Mouse (Mus musculus) CH12.LX (cell line): ENCODE data around the gene Hkdc1.

Experiments
- CHD2 ChIP-seq: IDR thresholded peaks from 2 replicates; pipeline ENCODE4 v1.6.1; 2011; ENCODE audit warnings: low read length, improper control_type of control experiment
- CTCF ChIP-seq, 2 experiments: IDR thresholded peaks in 1 of 2; conservative IDR thresholded peaks in 1 of 2; 2 replicates each; pipeline ENCODE4 v1.5.1; 2011 to 2012; ENCODE audit warnings: low read depth in 2 of 2, low read length in 2 of 2, improper control_type of control experiment in 1 of 2, inconsistent platforms in 1 of 2, mild to moderate bottlenecking in 1 of 2, moderate library complexity in 1 of 2
- GABPA ChIP-seq: IDR thresholded peaks from 2 replicates; pipeline ENCODE4 v1.6.1; 2012; ENCODE audit warnings: low read depth, low read length, improper control_type of control experiment, inconsistent platforms; ENCODE audit not compliant: insufficient replicate concordance
- HCFC1 ChIP-seq: IDR thresholded peaks from 2 replicates; pipeline ENCODE4 v1.6.1; 2012; ENCODE audit warnings: low read depth, mild to moderate bottlenecking, inconsistent platforms, low read length, improper control_type of control experiment
- IRF4 ChIP-seq: IDR thresholded peaks from 2 replicates; pipeline ENCODE4 v1.6.1; 2014; ENCODE audit warnings: low read depth, mild to moderate bottlenecking, inconsistent platforms, low read length, improper control_type of control experiment
- POLR2A ChIP-seq: IDR thresholded peaks from 2 replicates; pipeline ENCODE4 v1.6.1; 2011; ENCODE audit warnings: low read depth, mild to moderate bottlenecking, improper control_type of control experiment, low read length
- USF1 ChIP-seq: IDR thresholded peaks from 2 replicates; pipeline ENCODE4 v1.6.1; 2014; ENCODE audit warnings: low read depth, mild to moderate bottlenecking, inconsistent platforms, low read length, improper control_type of control experiment

DNA sequence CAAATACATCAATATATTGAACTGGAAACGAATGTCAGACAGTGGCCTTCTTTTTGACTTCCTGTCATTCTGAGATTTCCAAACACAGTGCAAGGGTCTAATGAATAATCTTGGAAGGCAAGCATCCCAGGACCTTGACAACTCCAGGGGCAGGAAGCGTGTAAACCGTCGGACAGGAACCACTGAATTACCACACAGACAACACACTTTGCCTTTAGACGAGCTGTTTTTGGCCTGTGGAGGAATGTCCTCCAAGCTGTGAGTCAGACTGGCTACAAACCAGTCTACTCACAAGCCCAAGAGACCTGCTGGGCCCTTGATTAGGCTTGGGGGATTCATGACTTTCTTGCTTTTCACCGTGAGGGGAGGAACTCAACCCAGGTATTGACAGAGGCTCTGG, 1.9 kb downstream of the Hkdc1 start:
- TF ChIP-seq POLR2A = no peak
- no peak for TF ChIP-seq HCFC1
- TF ChIP-seq USF1 = no peak
- TF ChIP-seq CHD2 = no peak
- no peak for TF ChIP-seq CTCF (conservative IDR thresholded peaks at IDR 0.05 in 1 of 2, IDR thresholded peaks at IDR 0.05 in 1 of 2; ENCODE audit: low read depth in 2 of 2, low read length in 2 of 2)
- no peak for TF ChIP-seq GABPA
- no peak for TF ChIP-seq IRF4
